Mouse (Mus musculus) embryonic facial prominence, embryonic 11.5 days (tissue): Measurements from ENCODE around the gene Cpm. TPM values are rescaled to one million over a fixed set of nuclear protein-coding genes. Genes with fewer than 3 reads are reported as not detected.
A peak's percentile ranks its signal among the peaks of the same experiment; 100 is the strongest.

Experiments used
- ATAC-seq: fragments of 200-750 bp; cut with Nextera tagmentation; replicated peaks from 2 replicates; pipeline ENCODE4 v1.8.0; 2017; ENCODE audit warnings: low read depth; ENCODE audit not compliant: insufficient number of reproducible peaks, low FRiP score, low TSS enrichment
- DNase-seq: peaks from one replicate; pipeline ENCODE4 v3.0.0-alpha.2; 2015; ENCODE audit warnings: low spot score
- H3K27ac ChIP-seq: fragments of 300-500 bp; sonication (generic); replicated peaks from 2 replicates; pipeline ENCODE4 v1.5.1; 2014; ENCODE audit warnings: mild to moderate bottlenecking, low read depth, low read length, control low read depth
- H3K27me3 ChIP-seq: fragments of 300-500 bp; sonication (generic); 2 replicates; pipeline ENCODE4 v1.6.1; 2014; ENCODE audit warnings: mild to moderate bottlenecking, low read length, moderate library complexity, mixed read lengths; ENCODE audit not compliant: control insufficient read depth, insufficient read depth
- H3K36me3 ChIP-seq: fragments of 300-500 bp; sonication (generic); replicated peaks from 2 replicates; pipeline ENCODE4 v1.6.1; 2014; ENCODE audit warnings: low read depth, mild to moderate bottlenecking, low read length, moderate library complexity, mixed read lengths; ENCODE audit not compliant: control insufficient read depth, insufficient read depth
- H3K4me1 ChIP-seq: fragments of 300-500 bp; sonication (generic); 2 replicates; pipeline ENCODE4 v1.6.1; 2014; ENCODE audit warnings: low read length, mixed read lengths; ENCODE audit not compliant: control insufficient read depth, insufficient read depth
- H3K4me2 ChIP-seq: fragments of 300-500 bp; sonication (generic); 2 replicates; pipeline ENCODE4 v1.6.1; 2014; ENCODE audit warnings: low read depth, mild to moderate bottlenecking, control low read depth, low read length, moderate library complexity
- H3K4me3 ChIP-seq: fragments of 300-500 bp; sonication (generic); 2 replicates; pipeline ENCODE4 v1.5.1; 2014; ENCODE audit warnings: low read depth, low read length, control low read depth
- H3K9ac ChIP-seq: fragments of 300-500 bp; sonication (generic); replicated peaks from 2 replicates; pipeline ENCODE4 v1.6.1; 2014; ENCODE audit warnings: mild to moderate bottlenecking, control low read depth, low read length
- H3K9me3 ChIP-seq: fragments of 300-500 bp; sonication (generic); replicated peaks from 2 replicates; pipeline ENCODE4 v1.6.1; 2016; ENCODE audit warnings: mild to moderate bottlenecking, low read length, inconsistent platforms, mixed read lengths; ENCODE audit not compliant: control insufficient read depth
- WGBS: fragments of 180-500 bp; shearing (Covaris S2); extraction: QIAGEN DNeasy Blood & Tissue Kit; methylation state at CpG from one replicate; pipeline ENCODE4 v1.1.7; 2014; 5-methylcytosine and 5-hydroxymethylcytosine counted together
- polyA plus RNA-seq: library from polyadenylated mRNA; unstranded; fragments of >200 nt; fragmentation: Nextera tagmentation; extraction: Ambion mirVana; gene quantifications from 2 replicates; pipeline ENCODE4 v1.2.1, GENCODE M21; 2014

Gene Cpm
- polyA plus RNA-seq, 1 experiment from 2014 or later: 10.9 TPM

- Histone ChIP-seq H3K36me3 (peaks cover 19% of the 10 kb centered on the region), H3K4me2 (no peak overlapping the region), H3K9ac (no peak overlapping the region), H3K27ac (no peak overlapping the region), H3K4me3 (no peak overlapping the region), H3K27me3 (no peaks in the 10 kb centered on the region), H3K4me1 (no peaks in the 10 kb centered on the region), H3K9me3 (no peaks in the 10 kb centered on the region)
- DNase-seq: no peak
- 92% methylated on average over 4 of the region's 4 CpGs for WGBS
- no peak for ATAC-seq
Measured at GRCm38 (mm10) chr10:117695605-117696004, 66.3 kb downstream of the Cpm start.

DNA sequence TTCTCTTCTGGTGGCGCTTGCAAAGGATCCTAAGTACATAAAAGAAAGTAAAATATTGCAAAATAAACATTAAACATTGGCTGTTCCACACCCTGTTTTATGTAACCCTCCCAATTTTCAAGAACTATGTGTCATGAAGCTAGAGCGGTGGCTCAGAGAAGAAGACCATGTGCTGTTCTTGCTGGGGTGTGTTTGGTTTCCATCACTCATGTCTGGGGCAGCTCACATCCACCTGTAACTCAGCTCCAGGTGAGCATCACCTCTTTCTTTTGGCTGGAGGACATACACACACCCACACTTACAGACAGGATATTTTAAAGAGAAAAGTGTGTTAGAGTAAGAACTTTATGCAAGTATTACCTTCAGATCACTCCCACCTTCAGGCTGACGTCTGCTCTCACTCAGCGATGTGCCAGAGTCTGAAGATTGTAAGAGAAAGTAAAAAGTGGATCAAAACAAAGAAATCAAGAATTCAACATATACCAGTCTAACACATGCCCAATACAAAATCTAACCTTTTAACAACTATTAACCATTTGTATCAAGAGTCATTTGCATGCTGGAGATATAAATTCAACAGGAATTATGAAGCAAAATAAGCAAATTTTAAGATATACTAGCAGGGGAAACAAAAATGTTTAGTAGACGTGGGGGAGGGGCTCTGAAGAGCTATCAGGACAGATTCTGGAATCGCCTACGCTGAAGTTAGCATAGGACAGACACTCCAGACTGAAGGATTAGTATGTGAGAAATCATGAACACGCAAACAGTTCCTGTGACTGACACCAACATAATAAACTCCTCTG, 66.9 kb downstream of the Cpm start:
- Histone ChIP-seq H3K27ac (no peak overlapping the region), H3K27me3 (no peaks in the 10 kb centered on the region), H3K4me3 (no peak overlapping the region), H3K4me1 (no peaks in the 10 kb centered on the region), H3K9ac (no peak overlapping the region), H3K9me3 (no peaks in the 10 kb centered on the region), H3K4me2 (no peak overlapping the region), H3K36me3 (peaks cover 19% of the 10 kb centered on the region)
- 92% methylated on average over 8 of the region's 8 CpGs for WGBS
- ATAC-seq (no peak), DNase-seq (no peak)

- Histone ChIP-seq H3K27me3 (no peaks in the 10 kb centered on the region), H3K27ac (no peak overlapping the region), H3K4me1 (no peaks in the 10 kb centered on the region), H3K4me3 (no peak overlapping the region), H3K9ac (no peak overlapping the region), H3K9me3 (no peaks in the 10 kb centered on the region), H3K36me3 (peaks cover 24% of the 10 kb centered on the region), H3K4me2 (no peak overlapping the region)
- WGBS: 94% methylated on average over 6 of the region's 6 CpGs
- ATAC-seq: no peak
- no peak for DNase-seq
Measured at GRCm38 (mm10) chr10:117696827-117697560, 67.7 kb downstream of the Cpm start.

GRCm38 (mm10) chr10:117697561-117698115, 68.3 kb downstream of the Cpm start:
- Histone ChIP-seq H3K4me1 (no peaks in the 10 kb centered on the region), H3K9ac (no peak overlapping the region), H3K27ac (no peak overlapping the region), H3K9me3 (no peaks in the 10 kb centered on the region), H3K36me3 (peaks cover 20% of the 10 kb centered on the region), H3K27me3 (no peaks in the 10 kb centered on the region), H3K4me2 (no peak overlapping the region), H3K4me3 (no peak overlapping the region)
- 93% methylated on average over 3 of the region's 3 CpGs for WGBS
- 0 out of 2 replicates have a peak, but pooled peaks have one; percentile 23 for ATAC-seq
- no peak for DNase-seq

GRCm38 (mm10) chr10:117698313-117699138, 69.2 kb downstream of the Cpm start:
- no peak overlapping the region for H3K27ac ChIP-seq
- 93% methylated on average over 10 of the region's 10 CpGs for WGBS
- H3K4me3 ChIP-seq: no peak overlapping the region
- no peak overlapping the region for H3K9ac ChIP-seq
- DNase-seq (no peak), ATAC-seq (no peak)
- no peaks in the 10 kb centered on the region for H3K27me3 ChIP-seq
- H3K36me3 ChIP-seq: peaks cover 17% of the 10 kb centered on the region
- no peaks in the 10 kb centered on the region for H3K4me1 ChIP-seq
- no peak overlapping the region for H3K4me2 ChIP-seq
- H3K9me3 ChIP-seq: no peaks in the 10 kb centered on the region

DNA sequence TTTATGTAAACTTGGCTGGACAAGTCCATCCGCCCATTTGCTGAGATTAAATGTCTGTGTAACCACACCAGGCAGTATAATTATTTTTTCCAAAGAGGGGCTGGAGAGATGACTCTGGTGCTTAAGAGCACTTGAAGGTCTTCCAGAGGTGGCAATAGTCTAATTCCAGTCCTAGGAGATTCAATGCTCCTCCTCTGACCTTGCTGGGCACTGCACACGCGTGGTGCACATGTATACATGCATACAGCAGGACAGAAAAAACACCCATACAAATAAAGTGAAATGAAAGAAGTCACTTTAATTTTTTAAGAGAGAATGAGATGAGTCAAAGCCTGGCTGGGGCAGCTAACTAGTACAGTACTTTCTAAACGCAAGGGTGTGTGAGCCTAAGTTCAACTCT, 70.6 kb downstream of the Cpm start:
- Histone ChIP-seq H3K4me3 (no peak overlapping the region), H3K36me3 (peaks cover 10% of the 10 kb centered on the region), H3K4me2 (no peak overlapping the region), H3K27me3 (no peaks in the 10 kb centered on the region), H3K9ac (no peak overlapping the region), H3K4me1 (no peaks in the 10 kb centered on the region), H3K27ac (no peak overlapping the region), H3K9me3 (no peaks in the 10 kb centered on the region)
- ATAC-seq: no peak
- DNase-seq: no peak
- WGBS: 96% methylated on average over 4 of the region's 4 CpGs

DNA sequence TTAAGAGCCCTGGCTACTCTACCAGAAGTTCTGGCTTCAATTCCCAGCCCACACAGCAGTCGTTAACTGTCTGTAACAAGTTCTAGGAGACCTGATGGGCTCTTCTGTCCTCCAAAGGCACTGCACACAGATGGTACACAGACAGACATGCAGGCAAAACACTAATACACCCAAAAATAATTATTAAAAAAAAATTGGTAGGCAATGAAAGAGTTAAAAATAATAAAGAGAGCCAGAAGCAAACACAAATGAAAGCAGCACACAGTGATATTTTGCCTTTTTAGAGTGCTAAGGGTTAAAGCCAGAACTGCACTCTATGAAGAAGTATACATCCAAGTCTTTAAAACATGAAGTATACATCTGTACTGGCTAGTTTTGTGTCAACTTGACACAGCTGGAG, 71.2 kb downstream of the Cpm start:
- Histone ChIP-seq H3K4me3 (no peak overlapping the region), H3K27me3 (no peaks in the 10 kb centered on the region), H3K4me2 (no peak overlapping the region), H3K36me3 (peaks cover 9% of the 10 kb centered on the region), H3K4me1 (no peaks in the 10 kb centered on the region), H3K9me3 (no peaks in the 10 kb centered on the region), H3K27ac (no peak overlapping the region), H3K9ac (no peak overlapping the region)
- ATAC-seq (no peak), DNase-seq (no peak)
- WGBS: 93% methylated on average over 1 of the region's 1 CpGs
